Mouse (Mus musculus): ENCODE measurements around the gene Vmn2r101. TPM values are rescaled to one million over a fixed set of nuclear protein-coding genes. Genes with fewer than 3 reads are reported as not detected.

Gene Vmn2r101
- not detected in 2 replicates for polyA plus RNA-seq (2015; fragmentation: Nextera tagmentation; extraction: Ambion mirVana)

DNA sequence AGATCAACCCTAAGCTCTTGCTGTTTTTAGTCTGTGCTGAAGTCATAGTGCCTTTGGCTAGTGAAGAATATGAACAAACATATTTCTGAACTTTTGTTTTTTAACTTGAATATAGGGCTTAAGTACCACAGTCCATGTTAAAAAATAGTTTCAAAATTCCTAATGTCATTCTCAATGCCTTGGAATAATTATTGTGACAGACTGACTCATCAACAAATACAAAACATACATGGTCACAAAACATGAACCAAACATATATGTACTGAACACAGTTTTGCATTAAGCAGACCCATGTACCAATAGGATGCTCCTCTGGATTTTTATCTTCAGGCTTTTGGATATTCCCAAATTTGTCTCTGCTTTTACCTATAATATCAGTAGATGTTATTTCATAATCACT lies at the start of gene Vmn2r101:
Gene Vmn2r101, plus strand, starts transcription at position 301 of the 400 bp plus-strand sequence.
- Histone ChIP-seq H3K4me3 (ENCODE audit: low read length) (no peak within 1 kb of the TSS), H3K27ac (ENCODE audit: low read length) (no peak within 1 kb of the TSS), H3K9ac (ENCODE audit: low read depth, low read length) (no peak within 1 kb of the TSS), H3K36me3 (ENCODE audit: control insufficient read depth, insufficient read depth, low read length) (no peaks in the 10 kb centered on the region), H3K4me1 (ENCODE audit: control insufficient read depth, insufficient read depth, low read length) (no peaks in the 10 kb centered on the region), H3K27me3 (replicated peaks; ENCODE audit: control insufficient read depth, insufficient read depth, low read length) (no peaks in the 10 kb centered on the region), H3K9me3 (ENCODE audit: control insufficient read depth, low read length) (no peaks in the 10 kb centered on the region), H3K4me2 (ENCODE audit: low read depth, low read length) (no peak within 1 kb of the TSS)
- no peak for ATAC-seq

DNA sequence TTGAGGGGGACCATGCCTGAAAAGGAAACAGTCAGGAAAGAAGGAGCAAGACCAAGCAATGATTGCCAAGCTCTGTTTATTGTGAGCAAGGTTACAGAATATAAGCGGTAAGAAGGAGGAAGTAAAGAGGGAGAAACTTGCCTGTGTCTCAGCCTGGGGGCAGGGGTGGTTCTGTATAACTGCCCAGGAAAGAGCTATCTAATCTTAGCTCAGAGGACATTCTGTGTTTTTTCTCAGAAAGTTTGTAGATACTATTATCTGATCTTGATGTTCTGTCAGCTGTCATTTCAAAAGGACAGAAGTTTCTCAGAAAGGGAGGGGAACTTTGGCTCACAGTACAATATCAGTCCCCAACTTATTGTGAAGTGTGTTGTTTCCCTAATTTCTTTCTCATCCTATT lies 52.3 kb downstream of the Vmn2r101 start:
- H3K4me3 ChIP-seq (ENCODE audit: low read length) = no peak overlapping the region
- no peak overlapping the region for H3K27ac ChIP-seq (ENCODE audit: low read length)
- 100% methylated on average over 1 of the region's 1 CpGs for WGBS
- H3K9ac ChIP-seq (ENCODE audit: low read depth, low read length) = no peak overlapping the region
- no peaks in the 10 kb centered on the region for H3K36me3 ChIP-seq (ENCODE audit: control insufficient read depth, insufficient read depth, low read length)
- H3K27me3 ChIP-seq (replicated peaks; ENCODE audit: control insufficient read depth, insufficient read depth, low read length) = no peaks in the 10 kb centered on the region
- no peak for ATAC-seq
- H3K4me1 ChIP-seq (ENCODE audit: control insufficient read depth, insufficient read depth, low read length) = no peaks in the 10 kb centered on the region
- H3K9me3 ChIP-seq (ENCODE audit: control insufficient read depth, low read length) = no peaks in the 10 kb centered on the region; the same call in 1 of the 2 replicates
- H3K4me2 ChIP-seq (ENCODE audit: low read depth, low read length) = no peak overlapping the region

GRCm38 (mm10) chr17:19658447-19658846 lies 81.4 kb downstream of the Vmn2r101 start:
- Histone ChIP-seq H3K4me3 (ENCODE audit: low read length) (no peak overlapping the region), H3K27ac (ENCODE audit: low read length) (no peak overlapping the region), H3K36me3 (ENCODE audit: control insufficient read depth, insufficient read depth, low read length) (no peaks in the 10 kb centered on the region), H3K4me2 (ENCODE audit: low read depth, low read length) (no peak overlapping the region), H3K27me3 (replicated peaks; ENCODE audit: control insufficient read depth, insufficient read depth, low read length) (no peaks in the 10 kb centered on the region), H3K9me3 (ENCODE audit: control insufficient read depth, low read length) (no peaks in the 10 kb centered on the region), H3K4me1 (ENCODE audit: control insufficient read depth, insufficient read depth, low read length) (no peaks in the 10 kb centered on the region), H3K9ac (ENCODE audit: low read depth, low read length) (no peak overlapping the region)
- 76% methylated on average over 3 of the region's 3 CpGs for WGBS
- no peak for ATAC-seq

DNA sequence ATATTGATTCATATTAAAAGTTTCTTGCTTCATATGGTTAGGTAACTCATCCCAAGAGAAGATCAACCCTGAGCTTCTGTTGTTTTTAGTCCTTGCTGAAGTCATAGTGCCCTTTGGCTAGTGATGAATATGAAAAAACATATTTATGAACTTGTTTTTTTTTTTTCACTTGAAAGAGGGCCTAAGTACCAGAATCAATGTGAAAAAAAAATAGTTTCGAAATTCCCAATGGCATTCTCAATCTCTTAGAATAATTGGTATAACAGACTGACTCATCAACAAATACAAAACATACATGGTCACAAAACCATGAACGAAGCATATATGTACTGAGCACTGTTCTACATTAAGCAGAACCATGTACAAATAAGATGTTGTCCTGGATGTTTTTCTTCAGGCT lies 83.0 kb downstream of the Vmn2r101 start, which contains the start of gene Vmn2r102:
Gene Vmn2r102, plus strand, starts transcription at position 301 of the 400 bp plus-strand sequence.
- Histone ChIP-seq H3K4me1 (ENCODE audit: control insufficient read depth, insufficient read depth, low read length) (no peaks in the 10 kb centered on the region), H3K9ac (ENCODE audit: low read depth, low read length) (no peak within 1 kb of the TSS), H3K36me3 (ENCODE audit: control insufficient read depth, insufficient read depth, low read length) (no peaks in the 10 kb centered on the region), H3K27ac (ENCODE audit: low read length) (no peak within 1 kb of the TSS), H3K9me3 (ENCODE audit: control insufficient read depth, low read length) (no peaks in the 10 kb centered on the region), H3K27me3 (replicated peaks; ENCODE audit: control insufficient read depth, insufficient read depth, low read length) (no peaks in the 10 kb centered on the region), H3K4me2 (ENCODE audit: low read depth, low read length) (no peak within 1 kb of the TSS), H3K4me3 (ENCODE audit: low read length) (no peak within 1 kb of the TSS)
- no peak for ATAC-seq
- WGBS = 60% methylated on average over 2 of the region's 2 CpGs

Other genes starting within 250 kb of the Vmn2r101 start
- gene Vmn2r99, start 215.3 kb upstream of the Vmn2r101 start, polyA plus RNA-seq (2015; fragmentation: Nextera tagmentation; extraction: Ambion mirVana) = not detected in 2 replicates
- gene Vmn2r100, start 72.5 kb upstream of the Vmn2r101 start, polyA plus RNA-seq (2015; fragmentation: Nextera tagmentation; extraction: Ambion mirVana) = not detected in 2 replicates
- gene Vmn2r102, start 83.1 kb downstream of the Vmn2r101 start, polyA plus RNA-seq (2015; fragmentation: Nextera tagmentation; extraction: Ambion mirVana) = not detected in 2 replicates
- not detected in 2 replicates for gene Vmn2r103, start 196.1 kb downstream of the Vmn2r101 start, polyA plus RNA-seq (2015; fragmentation: Nextera tagmentation; extraction: Ambion mirVana)

All from intestine, embryonic 16.5 days (tissue).